Comparison of ENCODE assay signal across 7 mouse cellular contexts in genomic region chr12:12509164-12509937, GRCm38 (mm10).
DNase-seq lines count a peak whose midpoint lies in the region; ATAC-seq lines count a peak whose summit lies in the region.

No protein-coding gene starts in this region.

- peak overlapping the region; percentile 59; the same call in 1 of the 2 replicates for H3K27ac ChIP-seq in forebrain, embryonic 14.5 days (ENCODE audit: low read depth, low read length)

- H3K9ac ChIP-seq in forebrain, embryonic 14.5 days (ENCODE audit: low read length): no peak overlapping the region

- H3K36me3 ChIP-seq in forebrain, embryonic 14.5 days (ENCODE audit: control insufficient read depth, insufficient read depth, low read length): no peaks in the 10 kb centered on the region

- no peak overlapping the region for H3K4me2 ChIP-seq in forebrain, embryonic 14.5 days (ENCODE audit: low read length)

- WGBS in forebrain, embryonic 14.5 days: 25% methylated on average over 9 of the region's 9 CpGs

- peak; percentile 77 for ATAC-seq in forebrain, embryonic 14.5 days
- no peak for ATAC-seq in frontal cortex, adult (ENCODE audit: low TSS enrichment)

- DNase-seq in embryo, embryonic 9.5 days (ENCODE audit: extremely low spot score): peak; percentile 13
- peak; percentile 85 for DNase-seq in forebrain, embryonic 14.5 days (ENCODE audit: low spot score)
- peak; percentile 64 to 83 for DNase-seq in kidney, adult 8-10 months
- peak; percentile 65 to 78 for DNase-seq in lung, adult 18-20 months
- no peak for DNase-seq in B cell, adult 2 months
- no peak for DNase-seq in adipocyte (ENCODE audit: low spot score)

- no peaks in the 10 kb centered on the region for H3K27me3 ChIP-seq in forebrain, embryonic 14.5 days (replicated peaks; ENCODE audit: control insufficient read depth, insufficient read depth, low read length)

- peaks cover 17% of the 10 kb centered on the region for H3K4me1 ChIP-seq in forebrain, embryonic 14.5 days (ENCODE audit: control insufficient read depth, insufficient read depth, low read length)

- H3K4me3 ChIP-seq in forebrain, embryonic 14.5 days (ENCODE audit: low read depth, low read length): no peak overlapping the region

- no peaks in the 10 kb centered on the region for H3K9me3 ChIP-seq in forebrain, embryonic 14.5 days (replicated peaks; ENCODE audit: control insufficient read depth, low read length)

Comparison
In these comparisons a context has a peak if more than half of its experiments do, and no peak if none do; other contexts are left out.
1. DNase-seq: peak in embryo, embryonic 9.5 days (single experiment), forebrain, embryonic 14.5 days (single experiment), kidney, adult 8-10 months (2 of 2) and lung, adult 18-20 months (2 of 2); none in B cell, adult 2 months (0 of 2) and adipocyte (single experiment).